Mouse (Mus musculus): ENCODE data around the gene Enoph1. TPM values are rescaled to one million over a fixed set of nuclear protein-coding genes. Genes with fewer than 3 reads are reported as not detected.

Enoph1 gene
- polyA plus RNA-seq, 1 experiment: 7.1 TPM

Other genes with a start within 250 kb of the Enoph1 start
- not detected in 2 replicates for gene Vamp9, start 133.7 kb upstream of the Enoph1 start, polyA plus RNA-seq (2012; ENCODE audit: insufficient read depth, insufficient read length, missing spikeins)
- gene Hnrnpd, start 61.0 kb upstream of the Enoph1 start, polyA plus RNA-seq (2012; ENCODE audit: insufficient read depth, insufficient read length, missing spikeins): 75.8 and 84.9 TPM in 2 replicates
- 1.8 TPM in 1 of 2 replicates, not detected in the other for gene 4930524J08Rik, start 60.9 kb upstream of the Enoph1 start, polyA plus RNA-seq (2012; ENCODE audit: insufficient read depth, insufficient read length, missing spikeins)
- gene Hnrnpdl, start 321 bp upstream of the Enoph1 start, polyA plus RNA-seq (2012; ENCODE audit: insufficient read depth, insufficient read length, missing spikeins): 37.4 and 60.5 TPM in 2 replicates
- gene Tmem150c, start 119.8 kb downstream of the Enoph1 start, polyA plus RNA-seq (2012; ENCODE audit: insufficient read depth, insufficient read length, missing spikeins): not detected in 2 replicates

All from brown adipose tissue, adult 24 weeks (tissue).